Mouse (Mus musculus): ENCODE data around the gene Cdk6. TPM values are rescaled to one million over a fixed set of nuclear protein-coding genes. Genes with fewer than 3 reads are reported as not detected.

Cdk6 gene
- polyA plus RNA-seq, 1 experiment from 2014 or later = 11.8 TPM

DNA sequence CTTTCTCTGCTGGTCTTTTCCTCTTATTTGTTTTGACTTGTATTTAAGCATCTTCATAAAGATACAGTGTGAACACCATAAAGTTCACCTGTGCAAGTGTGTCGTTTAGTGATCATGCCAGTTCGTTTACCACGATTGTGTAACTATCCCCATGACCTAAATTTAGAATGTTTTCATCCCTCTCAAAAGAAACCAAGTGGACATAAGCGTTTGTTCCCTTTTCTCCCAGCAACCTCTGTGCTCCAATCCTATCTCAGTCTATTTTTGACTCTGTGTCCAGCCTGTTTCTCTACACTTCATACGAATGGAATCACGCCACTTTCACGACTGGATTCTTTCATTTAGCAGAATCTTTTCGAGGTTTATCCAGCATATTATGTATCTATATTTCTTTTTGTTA, 40.5 kb downstream of the Cdk6 start:
- Histone ChIP-seq H3K36me3 (replicated peaks; ENCODE audit: control insufficient read depth, insufficient read depth) (no peaks in the 10 kb centered on the region), H3K27ac (no peak overlapping the region), H3K4me2 (replicated peaks) (no peak overlapping the region), H3K27me3 (ENCODE audit: control insufficient read depth, insufficient read depth, low read length) (no peaks in the 10 kb centered on the region), H3K4me1 (replicated peaks; ENCODE audit: control insufficient read depth, insufficient read depth, low read length) (no peaks in the 10 kb centered on the region), H3K9me3 (ENCODE audit: control insufficient read depth, low read length) (no peaks in the 10 kb centered on the region), H3K9ac (no peak overlapping the region), H3K4me3 (replicated peaks; ENCODE audit: low read length) (no peak overlapping the region)
- DNase-seq (ENCODE audit: low spot score) (no peak), ATAC-seq (ENCODE audit: low FRiP score) (no peak)
- 92% methylated on average over 8 of the region's 8 CpGs for WGBS

DNA sequence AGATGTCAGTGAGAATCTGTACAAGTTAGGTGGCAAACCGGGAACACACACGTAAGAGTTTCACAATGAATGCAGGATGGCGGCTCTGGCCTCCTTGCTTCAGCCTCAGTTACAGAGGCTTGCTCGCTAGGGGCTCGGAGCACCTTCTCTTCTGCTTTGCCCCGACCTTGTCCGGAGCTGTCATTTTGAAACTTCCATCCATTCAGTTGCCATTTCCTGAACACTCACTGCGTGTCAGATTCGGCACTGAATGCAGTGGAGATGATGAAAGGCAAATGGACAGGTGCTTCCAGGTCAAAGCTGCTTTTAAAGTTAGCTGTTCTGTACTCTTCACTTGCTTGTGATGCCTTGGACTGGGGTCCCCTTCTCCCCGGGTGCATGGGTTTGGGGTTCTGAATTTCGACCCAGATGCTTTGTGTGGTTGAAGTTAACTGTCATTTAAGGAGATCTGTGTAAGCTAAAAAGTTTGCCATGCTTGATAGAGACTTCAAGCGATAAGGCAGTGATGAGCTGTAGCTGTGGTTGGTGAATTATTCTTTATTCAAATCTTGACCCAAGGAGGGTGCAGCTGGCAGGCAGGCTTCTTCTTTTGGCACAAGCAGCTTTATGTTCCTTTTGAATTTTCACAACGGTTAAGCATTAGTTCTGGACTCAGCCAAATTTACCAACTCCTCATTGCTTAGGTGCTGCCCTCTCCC, 41.2 kb downstream of the Cdk6 start:
- Histone ChIP-seq H3K9ac (no peak overlapping the region), H3K4me1 (replicated peaks; ENCODE audit: control insufficient read depth, insufficient read depth, low read length) (no peaks in the 10 kb centered on the region), H3K4me2 (replicated peaks) (no peak overlapping the region), H3K9me3 (ENCODE audit: control insufficient read depth, low read length) (no peaks in the 10 kb centered on the region), H3K4me3 (replicated peaks; ENCODE audit: low read length) (no peak overlapping the region), H3K36me3 (replicated peaks; ENCODE audit: control insufficient read depth, insufficient read depth) (no peaks in the 10 kb centered on the region), H3K27ac (no peak overlapping the region), H3K27me3 (ENCODE audit: control insufficient read depth, insufficient read depth, low read length) (no peaks in the 10 kb centered on the region)
- ATAC-seq (ENCODE audit: low FRiP score) (no peak), DNase-seq (ENCODE audit: low spot score) (no peak)
- WGBS = 78% methylated on average over 13 of the region's 13 CpGs

DNA sequence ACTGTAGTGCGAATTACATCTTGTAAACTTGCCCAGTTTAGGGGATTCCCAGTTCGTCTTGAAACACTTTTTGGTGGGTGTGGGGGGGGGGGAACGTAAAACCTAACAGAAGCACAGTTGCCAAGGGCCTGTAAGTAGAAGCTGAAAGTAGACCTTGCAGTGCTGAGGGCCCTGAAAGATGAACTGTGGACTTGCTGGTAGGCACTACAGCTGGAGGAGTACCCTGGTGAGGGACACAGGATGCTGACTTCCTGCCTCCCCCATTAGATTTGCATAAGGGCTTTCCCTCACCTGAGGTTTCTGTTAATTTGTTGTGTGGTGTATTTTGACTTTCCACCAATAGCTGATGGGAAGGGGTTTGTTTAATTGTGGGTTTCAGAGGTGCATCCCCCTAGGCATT, 42.3 kb downstream of the Cdk6 start:
- Histone ChIP-seq H3K9ac (no peak overlapping the region), H3K27ac (no peak overlapping the region), H3K4me3 (replicated peaks; ENCODE audit: low read length) (no peak overlapping the region), H3K9me3 (ENCODE audit: control insufficient read depth, low read length) (no peaks in the 10 kb centered on the region), H3K27me3 (ENCODE audit: control insufficient read depth, insufficient read depth, low read length) (no peaks in the 10 kb centered on the region), H3K36me3 (replicated peaks; ENCODE audit: control insufficient read depth, insufficient read depth) (no peaks in the 10 kb centered on the region), H3K4me2 (replicated peaks) (no peak overlapping the region), H3K4me1 (replicated peaks; ENCODE audit: control insufficient read depth, insufficient read depth, low read length) (no peaks in the 10 kb centered on the region)
- DNase-seq (ENCODE audit: low spot score) (no peak), ATAC-seq (ENCODE audit: low FRiP score) (no peak)
- WGBS = 85% methylated on average over 3 of the region's 3 CpGs

DNA sequence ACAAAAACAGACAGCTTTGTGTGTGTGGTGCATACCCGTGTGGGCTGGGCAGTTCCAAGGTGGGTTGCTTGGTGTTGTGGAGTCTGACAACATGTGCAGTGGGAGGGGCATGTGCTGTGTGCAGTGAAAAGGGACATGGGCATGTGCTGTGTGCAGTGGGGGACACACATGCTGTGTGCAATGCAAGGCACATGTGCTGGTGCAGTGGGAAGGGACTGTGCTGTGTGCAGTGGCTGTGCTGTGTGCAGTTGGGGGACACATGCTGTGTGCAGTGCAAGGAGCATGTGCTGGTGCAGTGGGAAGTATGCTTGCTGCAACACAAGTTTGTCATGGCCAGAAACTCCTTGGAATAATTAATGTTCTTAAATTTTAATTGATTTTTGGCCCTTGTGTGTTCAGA, 43.8 kb downstream of the Cdk6 start:
- H3K27me3 ChIP-seq (ENCODE audit: control insufficient read depth, insufficient read depth, low read length) = no peaks in the 10 kb centered on the region
- H3K4me1 ChIP-seq (replicated peaks; ENCODE audit: control insufficient read depth, insufficient read depth, low read length) = no peaks in the 10 kb centered on the region
- no peaks in the 10 kb centered on the region for H3K36me3 ChIP-seq (replicated peaks; ENCODE audit: control insufficient read depth, insufficient read depth)
- no peak overlapping the region for H3K9ac ChIP-seq
- H3K4me2 ChIP-seq (replicated peaks) = no peak overlapping the region
- no peak overlapping the region for H3K27ac ChIP-seq
- H3K9me3 ChIP-seq (ENCODE audit: control insufficient read depth, low read length) = no peaks in the 10 kb centered on the region
- no peak for ATAC-seq (ENCODE audit: low FRiP score)
- WGBS = 66% methylated on average over 1 of the region's 1 CpGs
- H3K4me3 ChIP-seq (replicated peaks; ENCODE audit: low read length) = no peak overlapping the region
- no peak for DNase-seq (ENCODE audit: low spot score)

DNA sequence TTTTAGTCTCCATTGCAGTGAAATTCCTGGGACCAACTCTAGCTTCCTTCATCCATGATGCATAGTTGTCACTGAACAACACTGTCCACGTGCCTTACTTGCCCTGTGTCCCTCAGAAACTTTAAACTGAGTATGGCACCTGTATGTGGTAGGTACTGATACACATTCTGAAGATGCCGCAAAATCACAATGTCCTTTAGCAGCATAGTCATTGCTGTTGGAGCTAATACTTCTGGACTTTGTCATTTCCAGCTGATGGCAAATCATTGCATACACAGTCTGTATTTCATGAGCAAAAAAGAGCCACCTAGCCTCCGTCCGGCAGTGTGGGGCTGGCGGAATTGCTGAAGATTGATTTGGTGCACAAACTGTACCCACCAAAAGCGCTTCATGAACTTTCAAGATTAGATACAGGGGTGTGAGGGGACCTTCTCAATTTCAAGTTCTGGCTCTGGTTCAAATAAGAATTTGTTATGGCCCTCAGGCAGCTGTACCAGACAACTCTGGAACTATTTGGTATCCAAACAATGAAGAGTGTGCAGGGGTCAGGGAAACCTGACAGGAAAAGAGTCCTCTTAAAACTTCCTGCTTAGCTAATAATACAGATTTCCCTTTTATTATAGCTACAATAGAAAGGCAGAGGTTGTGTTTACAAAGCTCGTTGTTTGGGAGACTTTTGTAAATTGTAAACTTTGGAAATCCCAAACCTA, 44.9 kb downstream of the Cdk6 start:
- DNase-seq (ENCODE audit: low spot score) = no peak
- WGBS = 69% methylated on average over 7 of the region's 7 CpGs

DNA sequence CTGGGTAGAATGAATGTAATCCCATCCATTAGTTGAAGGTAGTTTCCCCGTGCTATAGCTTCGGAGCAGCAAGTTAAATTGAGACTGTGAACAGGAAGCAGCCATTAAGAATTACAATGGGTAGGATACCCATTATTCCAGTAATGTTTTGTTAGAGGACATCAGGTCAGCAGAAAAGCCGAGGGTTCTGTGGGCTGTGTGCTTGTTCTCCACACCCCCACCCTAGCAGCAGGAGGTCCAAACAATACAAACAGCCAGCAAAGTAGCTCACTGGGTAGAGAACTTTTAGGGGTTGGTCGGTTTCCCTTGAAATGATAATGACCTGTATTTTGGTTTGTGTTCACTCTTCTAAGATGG, 45.4 kb downstream of the Cdk6 start:
- H3K9ac ChIP-seq = no peak overlapping the region
- no peaks in the 10 kb centered on the region for H3K36me3 ChIP-seq (replicated peaks; ENCODE audit: control insufficient read depth, insufficient read depth)
- no peaks in the 10 kb centered on the region for H3K27me3 ChIP-seq (ENCODE audit: control insufficient read depth, insufficient read depth, low read length)
- no peaks in the 10 kb centered on the region for H3K4me1 ChIP-seq (replicated peaks; ENCODE audit: control insufficient read depth, insufficient read depth, low read length)
- no peak overlapping the region for H3K4me2 ChIP-seq (replicated peaks)
- no peak overlapping the region for H3K27ac ChIP-seq
- ATAC-seq (ENCODE audit: low FRiP score) (no peak), DNase-seq (ENCODE audit: low spot score) (no peak)
- H3K9me3 ChIP-seq (ENCODE audit: control insufficient read depth, low read length) = no peaks in the 10 kb centered on the region
- H3K4me3 ChIP-seq (replicated peaks; ENCODE audit: low read length) = no peak overlapping the region
- WGBS = 4% methylated on average over 4 of the region's 4 CpGs

More for the DNA sequence above, 44.9 kb downstream of the Cdk6 start:
- no peak overlapping the region for H3K9ac ChIP-seq
- H3K9me3 ChIP-seq (ENCODE audit: control insufficient read depth, low read length) = no peaks in the 10 kb centered on the region
- H3K4me1 ChIP-seq (replicated peaks; ENCODE audit: control insufficient read depth, insufficient read depth, low read length) = no peaks in the 10 kb centered on the region
- no peak overlapping the region for H3K4me2 ChIP-seq (replicated peaks)
- H3K27me3 ChIP-seq (ENCODE audit: control insufficient read depth, insufficient read depth, low read length) = no peaks in the 10 kb centered on the region
- no peak for ATAC-seq (ENCODE audit: low FRiP score)
- no peaks in the 10 kb centered on the region for H3K36me3 ChIP-seq (replicated peaks; ENCODE audit: control insufficient read depth, insufficient read depth)
- H3K4me3 ChIP-seq (replicated peaks; ENCODE audit: low read length) = no peak overlapping the region
- H3K27ac ChIP-seq = no peak overlapping the region

DNA sequence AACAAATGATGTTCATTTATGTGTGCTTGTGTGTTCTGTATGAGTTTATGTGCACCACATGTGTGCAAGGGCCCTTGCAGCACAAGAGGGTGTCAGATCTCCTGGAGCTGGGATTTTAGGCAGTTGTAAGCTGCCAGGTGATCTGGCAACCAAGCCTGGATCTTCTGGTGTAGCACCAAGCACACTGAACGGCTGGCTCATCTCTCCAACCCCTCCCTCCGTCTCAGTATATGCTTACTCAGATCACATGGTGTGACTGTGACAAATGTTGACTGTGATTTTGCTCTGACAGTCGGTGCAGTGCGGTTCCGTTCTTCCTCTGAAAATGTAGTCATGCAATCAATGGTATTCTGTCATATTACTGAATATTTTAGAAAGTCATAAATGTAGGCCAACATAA, 45.9 kb downstream of the Cdk6 start:
- H3K4me1 ChIP-seq (replicated peaks; ENCODE audit: control insufficient read depth, insufficient read depth, low read length) = no peaks in the 10 kb centered on the region
- DNase-seq (ENCODE audit: low spot score) (no peak), ATAC-seq (ENCODE audit: low FRiP score) (no peak)
- no peaks in the 10 kb centered on the region for H3K9me3 ChIP-seq (ENCODE audit: control insufficient read depth, low read length)
- H3K9ac ChIP-seq = no peak overlapping the region
- WGBS = 36% methylated on average over 5 of the region's 5 CpGs
- H3K36me3 ChIP-seq (replicated peaks; ENCODE audit: control insufficient read depth, insufficient read depth) = no peaks in the 10 kb centered on the region
- H3K4me3 ChIP-seq (replicated peaks; ENCODE audit: low read length) = no peak overlapping the region
- H3K27me3 ChIP-seq (ENCODE audit: control insufficient read depth, insufficient read depth, low read length) = no peaks in the 10 kb centered on the region
- no peak overlapping the region for H3K27ac ChIP-seq
- no peak overlapping the region for H3K4me2 ChIP-seq (replicated peaks)

DNA sequence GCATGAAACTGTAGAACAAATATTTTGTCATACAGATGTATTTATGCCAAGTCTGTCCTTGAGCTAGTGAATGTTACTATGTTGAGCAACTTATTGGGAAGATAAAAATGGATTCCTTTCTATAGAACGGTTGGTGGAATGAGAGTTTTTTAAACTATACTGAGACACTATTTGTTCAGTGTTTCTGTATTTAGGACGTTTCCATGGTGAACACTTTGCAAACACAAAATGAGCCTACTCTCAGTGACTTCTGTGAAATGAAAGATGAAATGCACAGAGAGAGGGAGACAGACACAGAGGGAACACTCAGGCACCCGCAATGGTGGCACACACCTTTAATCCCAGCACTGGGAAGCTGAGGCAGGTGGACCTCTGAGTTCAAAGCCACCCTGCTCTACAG, 51.6 kb downstream of the Cdk6 start:
- Histone ChIP-seq H3K4me3 (replicated peaks; ENCODE audit: low read length) (no peak overlapping the region), H3K9ac (no peak overlapping the region), H3K36me3 (replicated peaks; ENCODE audit: control insufficient read depth, insufficient read depth) (no peaks in the 10 kb centered on the region), H3K9me3 (ENCODE audit: control insufficient read depth, low read length) (no peaks in the 10 kb centered on the region), H3K4me1 (replicated peaks; ENCODE audit: control insufficient read depth, insufficient read depth, low read length) (no peaks in the 10 kb centered on the region; the same call in 1 of the 2 replicates), H3K27ac (no peak overlapping the region), H3K27me3 (ENCODE audit: control insufficient read depth, insufficient read depth, low read length) (no peaks in the 10 kb centered on the region), H3K4me2 (replicated peaks) (no peak overlapping the region)
- ATAC-seq (ENCODE audit: low FRiP score) (no peak), DNase-seq (ENCODE audit: low spot score) (no peak)
- 89% methylated on average over 3 of the region's 3 CpGs for WGBS

DNA sequence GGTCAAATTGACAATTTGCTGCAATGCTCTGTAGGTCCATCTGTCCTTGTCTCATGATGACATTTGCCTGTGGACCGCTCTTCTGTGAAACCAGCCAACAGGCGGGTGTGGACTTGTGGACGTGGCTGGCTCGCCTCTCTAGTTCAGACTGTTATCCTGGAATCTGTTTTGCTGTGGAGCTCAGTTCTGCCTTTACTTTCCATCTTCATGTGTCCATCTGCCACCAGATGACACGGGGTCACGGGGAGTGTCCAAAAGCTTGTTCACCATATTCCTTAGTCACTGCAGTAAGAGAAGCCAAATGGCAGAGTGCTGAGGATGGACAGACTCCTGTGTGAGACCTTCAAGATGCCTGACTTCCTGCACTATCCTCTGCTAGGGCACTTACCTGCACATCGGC, 52.9 kb downstream of the Cdk6 start:
- 91% methylated on average over 7 of the region's 7 CpGs for WGBS
- Histone ChIP-seq H3K9ac (no peak overlapping the region), H3K27me3 (ENCODE audit: control insufficient read depth, insufficient read depth, low read length) (no peaks in the 10 kb centered on the region), H3K4me1 (replicated peaks; ENCODE audit: control insufficient read depth, insufficient read depth, low read length) (no peaks in the 10 kb centered on the region; the same call in 1 of the 2 replicates), H3K9me3 (ENCODE audit: control insufficient read depth, low read length) (no peaks in the 10 kb centered on the region), H3K4me3 (replicated peaks; ENCODE audit: low read length) (no peak overlapping the region), H3K36me3 (replicated peaks; ENCODE audit: control insufficient read depth, insufficient read depth) (no peaks in the 10 kb centered on the region), H3K27ac (no peak overlapping the region), H3K4me2 (replicated peaks) (no peak overlapping the region)
- ATAC-seq (ENCODE audit: low FRiP score) (no peak), DNase-seq (ENCODE audit: low spot score) (no peak)
